In genomic region chr16:35007361-35007760, GRCm38 (mm10) we compare ENCODE assay signal across 27 mouse cellular contexts.
"Had no signal": no experiment of that assay in that cellular context is flagged by ENCODE, and none has a peak within 500 bp of the region (broad histone marks: within the 10 kb centered on the region; RNA-seq: fewer than 3 reads in every experiment).

No protein-coding gene starts in this region.

- H3K4me3 ChIP-seq: gastrocnemius, adult 2 months; heart, adult 2 months; heart, embryonic 13.5 days; heart, embryonic 15.5 days; hindbrain, embryonic 10.5 days; hindbrain, embryonic 12.5 days; intestine, embryonic 15.5 days; layer of hippocampus, adult 2 months; limb, embryonic 13.5 days; limb, embryonic 15.5 days; liver, embryonic 12.5 days had no signal

- ATAC-seq: hindbrain, embryonic 16.5 days; inflammation-experienced regulatory T-cells, adult 6 months; intestine, embryonic 15.5 days; intestine, postnatal 0 days; liver, embryonic 12.5 days had no signal

- H3K4me1 ChIP-seq: heart, embryonic 13.5 days; heart, embryonic 15.5 days; hindbrain, embryonic 10.5 days; hindbrain, embryonic 12.5 days; intestine, embryonic 15.5 days; limb, embryonic 13.5 days; limb, embryonic 15.5 days had no signal

- H3K36me3 ChIP-seq: heart, embryonic 13.5 days; heart, embryonic 15.5 days; hindbrain, embryonic 10.5 days; hindbrain, embryonic 12.5 days; intestine, embryonic 15.5 days; limb, embryonic 13.5 days; limb, embryonic 15.5 days; liver, embryonic 12.5 days had no signal

- H3K4me2 ChIP-seq: heart, embryonic 11.5 days; heart, embryonic 13.5 days; heart, embryonic 15.5 days; hindbrain, embryonic 12.5 days; hindbrain, embryonic 14.5 days; intestine, embryonic 15.5 days; limb, embryonic 13.5 days; limb, embryonic 15.5 days; liver, embryonic 12.5 days had no signal

- DNase-seq: gastrocnemius, adult 2 months; gastrocnemius, postnatal 10 days; gastrocnemius, postnatal 25 days; heart, adult 2 months; heart, postnatal 14 days; heart, postnatal 4 days; kidney, adult 18-20 months; kidney, adult 9 months; kidney, postnatal 10 days; kidney, postnatal 25 days; kidney, postnatal 4 days; left cerebral cortex, postnatal 4 days had no signal

- H3K27me3 ChIP-seq: heart, embryonic 15.5 days; intestine, embryonic 15.5 days; limb, embryonic 13.5 days; limb, embryonic 15.5 days had no signal

- H3K9ac ChIP-seq: heart, embryonic 13.5 days; heart, embryonic 15.5 days; hindbrain, embryonic 12.5 days; hindbrain, embryonic 14.5 days; intestine, embryonic 15.5 days; limb, embryonic 13.5 days; limb, embryonic 15.5 days; liver, embryonic 12.5 days; liver, embryonic 14.5 days had no signal

- H3K27ac ChIP-seq: gastrocnemius, adult 2 months; heart, adult 2 months; heart, embryonic 13.5 days; heart, embryonic 15.5 days; hindbrain, embryonic 10.5 days; hindbrain, embryonic 12.5 days; hindbrain, embryonic 14.5 days; intestine, embryonic 15.5 days; layer of hippocampus, adult 2 months; limb, embryonic 13.5 days; limb, embryonic 15.5 days; liver, embryonic 12.5 days; liver, embryonic 14.5 days had no signal

- H3K9me3 ChIP-seq: heart, embryonic 13.5 days; heart, embryonic 15.5 days; hindbrain, embryonic 10.5 days; hindbrain, embryonic 12.5 days; intestine, embryonic 15.5 days; limb, embryonic 13.5 days; limb, embryonic 15.5 days; liver, embryonic 12.5 days had no signal
